Mouse (Mus musculus): ENCODE data around the gene Rpn1. TPM values are rescaled to one million over a fixed set of nuclear protein-coding genes. Genes with fewer than 3 reads are reported as not detected.

The Rpn1 gene
- total and polyA plus RNA-seq, 2 experiments from 2014 or later = 192 to 248 TPM

- H3K9me3 ChIP-seq (ENCODE audit: low read length) = no peaks in the 10 kb centered on the region
- no peak overlapping the region for H3K27ac ChIP-seq (ENCODE audit: low read depth, low read length)
- H3K4me3 ChIP-seq (ENCODE audit: low read depth, low read length) = no peak overlapping the region
- H3K36me3 ChIP-seq (ENCODE audit: insufficient read depth) = no peaks in the 10 kb centered on the region
- no peak overlapping the region for H3K4me2 ChIP-seq (ENCODE audit: low read depth)
- TF ChIP-seq CTCF (IDR thresholded peaks at IDR 0.05; ENCODE audit: low read depth) = no peak
- ATAC-seq (no peak), DNase-seq (no peak)
- H3K4me1 ChIP-seq (ENCODE audit: insufficient read depth) = no peaks in the 10 kb centered on the region
- WGBS = 90% methylated on average over 3 of the region's 3 CpGs
- peaks cover 7% of the 10 kb centered on the region; the same call in 1 of the 2 replicates for H3K27me3 ChIP-seq (ENCODE audit: insufficient read depth, low read length)
- H3K9ac ChIP-seq = no peak overlapping the region
Observed at GRCm38 (mm10) chr6:88064072-88064642, 20.1 kb upstream of the Rpn1 start.

- no peak overlapping the region for H3K4me3 ChIP-seq (ENCODE audit: low read depth, low read length)
Observed at GRCm38 (mm10) chr6:88065116-88065515, 19.2 kb upstream of the Rpn1 start.

DNA sequence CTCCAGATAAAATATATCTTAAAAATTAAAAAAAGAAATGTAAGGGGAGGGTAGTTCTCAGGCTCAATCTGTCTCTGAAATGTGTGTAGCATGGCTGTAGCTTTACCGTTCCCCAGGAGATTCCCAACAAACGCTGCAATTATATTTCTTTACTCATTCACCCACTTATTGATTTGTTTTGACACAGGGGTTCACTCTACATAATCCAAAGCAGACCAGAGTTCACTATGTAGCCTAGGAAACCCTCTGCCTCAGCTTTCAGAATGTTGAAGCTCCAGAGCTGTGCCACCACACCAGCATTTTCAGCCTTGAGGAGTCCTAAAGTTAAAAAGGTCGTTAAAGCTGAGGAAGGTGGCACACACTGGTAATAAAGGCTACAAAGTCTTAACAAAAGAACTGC, 18.3 kb upstream of the Rpn1 start:
- no peak for TF ChIP-seq CTCF (IDR thresholded peaks at IDR 0.05; ENCODE audit: low read depth)
- H3K4me2 ChIP-seq (ENCODE audit: low read depth) = no peak overlapping the region
- H3K27ac ChIP-seq (ENCODE audit: low read depth, low read length) = no peak overlapping the region
- no peak overlapping the region for H3K4me3 ChIP-seq (ENCODE audit: low read depth, low read length)
- no peaks in the 10 kb centered on the region for H3K4me1 ChIP-seq (ENCODE audit: insufficient read depth)
- peaks cover 7% of the 10 kb centered on the region; the same call in 1 of the 2 replicates for H3K27me3 ChIP-seq (ENCODE audit: insufficient read depth, low read length)
- DNase-seq = no peak
- no peaks in the 10 kb centered on the region for H3K9me3 ChIP-seq (ENCODE audit: low read length)
- no peak for ATAC-seq
- no peak overlapping the region for H3K9ac ChIP-seq
- 34% methylated on average over 3 of the region's 3 CpGs for WGBS
- H3K36me3 ChIP-seq (ENCODE audit: insufficient read depth) = no peaks in the 10 kb centered on the region

More at GRCm38 (mm10) chr6:88065116-88065515, 19.2 kb upstream of the Rpn1 start:
- WGBS = 32% methylated on average over 4 of the region's 4 CpGs
- peaks cover 7% of the 10 kb centered on the region; the same call in 1 of the 2 replicates for H3K27me3 ChIP-seq (ENCODE audit: insufficient read depth, low read length)
- ATAC-seq (no peak), DNase-seq (peak; percentile 4)
- no peaks in the 10 kb centered on the region for H3K36me3 ChIP-seq (ENCODE audit: insufficient read depth)
- H3K4me2 ChIP-seq (ENCODE audit: low read depth) = no peak overlapping the region
- H3K4me1 ChIP-seq (ENCODE audit: insufficient read depth) = no peaks in the 10 kb centered on the region
- H3K27ac ChIP-seq (ENCODE audit: low read depth, low read length) = no peak overlapping the region
- H3K9me3 ChIP-seq (ENCODE audit: low read length) = no peaks in the 10 kb centered on the region
- TF ChIP-seq CTCF (IDR thresholded peaks at IDR 0.05; ENCODE audit: low read depth) = no peak
- no peak overlapping the region for H3K9ac ChIP-seq

GRCm38 (mm10) chr6:88067722-88068121, 16.6 kb upstream of the Rpn1 start:
- Histone ChIP-seq H3K9me3 (ENCODE audit: low read length) (no peaks in the 10 kb centered on the region), H3K27me3 (ENCODE audit: insufficient read depth, low read length) (peaks cover 3% of the 10 kb centered on the region; the same call in 1 of the 2 replicates), H3K27ac (ENCODE audit: low read depth, low read length) (no peak overlapping the region), H3K9ac (no peak overlapping the region), H3K36me3 (ENCODE audit: insufficient read depth) (no peaks in the 10 kb centered on the region), H3K4me3 (ENCODE audit: low read depth, low read length) (no peak overlapping the region), H3K4me2 (ENCODE audit: low read depth) (no peak overlapping the region), H3K4me1 (ENCODE audit: insufficient read depth) (no peaks in the 10 kb centered on the region)
- no peak for ATAC-seq
- 59% methylated on average over 3 of the region's 3 CpGs for WGBS
- TF ChIP-seq CTCF (IDR thresholded peaks at IDR 0.05; ENCODE audit: low read depth) = no peak
- no peak for DNase-seq

DNA sequence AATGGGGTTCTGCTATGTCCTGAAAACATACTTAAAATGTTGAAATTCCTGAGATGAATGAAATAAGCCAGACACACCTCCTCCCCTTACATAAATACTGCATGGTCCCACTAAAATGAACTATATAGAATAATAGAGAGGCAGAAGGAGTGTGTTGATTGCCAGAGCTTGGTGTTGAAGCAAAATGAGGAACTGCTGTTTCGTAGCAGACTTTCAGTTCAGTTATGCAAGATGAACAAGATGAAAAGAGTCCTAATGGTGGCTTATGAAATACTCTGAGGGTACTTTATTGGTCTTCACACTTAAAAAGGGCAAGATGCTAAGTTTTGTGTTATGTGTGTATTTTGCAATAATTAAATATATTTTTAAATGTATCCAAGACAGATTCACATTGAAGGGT, 15.5 kb upstream of the Rpn1 start:
- Histone ChIP-seq H3K4me3 (ENCODE audit: low read depth, low read length) (no peak overlapping the region), H3K4me1 (ENCODE audit: insufficient read depth) (no peaks in the 10 kb centered on the region), H3K27me3 (ENCODE audit: insufficient read depth, low read length) (peaks cover 3% of the 10 kb centered on the region; the same call in 1 of the 2 replicates), H3K36me3 (ENCODE audit: insufficient read depth) (no peaks in the 10 kb centered on the region), H3K4me2 (ENCODE audit: low read depth) (no peak overlapping the region), H3K9ac (no peak overlapping the region), H3K27ac (ENCODE audit: low read depth, low read length) (no peak overlapping the region), H3K9me3 (ENCODE audit: low read length) (no peaks in the 10 kb centered on the region)
- 79% methylated on average over 1 of the region's 1 CpGs for WGBS
- TF ChIP-seq CTCF (IDR thresholded peaks at IDR 0.05; ENCODE audit: low read depth) = no peak
- no peak for ATAC-seq
- DNase-seq = no peak

DNA sequence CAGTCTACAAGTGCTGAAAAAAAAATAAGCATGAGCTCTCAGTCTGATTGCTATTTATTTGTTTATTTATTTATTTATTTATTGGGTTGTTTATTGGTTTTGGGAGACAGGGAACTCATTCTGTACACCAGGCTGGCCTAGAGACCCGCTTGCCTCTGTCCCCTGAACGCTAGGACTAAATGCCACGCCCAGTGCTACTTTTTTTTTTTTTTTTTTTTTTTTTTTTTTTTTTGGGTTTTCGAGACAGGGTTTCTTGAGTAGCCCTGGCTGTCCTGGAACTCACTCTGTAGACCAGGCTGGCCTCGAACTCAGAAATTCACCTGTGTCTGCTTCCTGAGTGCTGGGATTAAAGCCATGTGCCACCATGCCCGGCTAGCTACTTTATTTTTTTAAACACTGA, 13.8 kb upstream of the Rpn1 start:
- H3K4me2 ChIP-seq (ENCODE audit: low read depth) = no peak overlapping the region
- no peak for TF ChIP-seq CTCF (IDR thresholded peaks at IDR 0.05; ENCODE audit: low read depth)
- no peaks in the 10 kb centered on the region for H3K9me3 ChIP-seq (ENCODE audit: low read length)
- ATAC-seq (no peak), DNase-seq (no peak)
- WGBS = 72% methylated on average over 6 of the region's 6 CpGs
- no peaks in the 10 kb centered on the region for H3K4me1 ChIP-seq (ENCODE audit: insufficient read depth)
- H3K36me3 ChIP-seq (ENCODE audit: insufficient read depth) = no peaks in the 10 kb centered on the region
- no peak overlapping the region for H3K9ac ChIP-seq
- H3K27me3 ChIP-seq (ENCODE audit: insufficient read depth, low read length) = peaks cover 3% of the 10 kb centered on the region; the same call in 1 of the 2 replicates
- no peak overlapping the region for H3K4me3 ChIP-seq (ENCODE audit: low read depth, low read length)
- no peak overlapping the region for H3K27ac ChIP-seq (ENCODE audit: low read depth, low read length)

- no peak for TF ChIP-seq CTCF (IDR thresholded peaks at IDR 0.05; ENCODE audit: low read depth)
- WGBS = 85% methylated on average over 5 of the region's 5 CpGs
- no peaks in the 10 kb centered on the region for H3K4me1 ChIP-seq (ENCODE audit: insufficient read depth)
Observed at GRCm38 (mm10) chr6:88071216-88071615, 13.1 kb upstream of the Rpn1 start.

More at GRCm38 (mm10) chr6:88071216-88071615, 13.1 kb upstream of the Rpn1 start:
- H3K9ac ChIP-seq = no peak overlapping the region
- no peaks in the 10 kb centered on the region for H3K9me3 ChIP-seq (ENCODE audit: low read length)
- no peaks in the 10 kb centered on the region for H3K36me3 ChIP-seq (ENCODE audit: insufficient read depth)
- peaks cover 3% of the 10 kb centered on the region; the same call in 1 of the 2 replicates for H3K27me3 ChIP-seq (ENCODE audit: insufficient read depth, low read length)
- DNase-seq = no peak
- no peak overlapping the region for H3K27ac ChIP-seq (ENCODE audit: low read depth, low read length)
- no peak overlapping the region for H3K4me3 ChIP-seq (ENCODE audit: low read depth, low read length)
- H3K4me2 ChIP-seq (ENCODE audit: low read depth) = no peak overlapping the region
- ATAC-seq = no peak

Measured in forebrain, postnatal 0 days (tissue).